Mouse (Mus musculus) gastrocnemius, adult 8-10 months (tissue): Measurements from ENCODE around the gene Cd247. TPM values are rescaled to one million over a fixed set of nuclear protein-coding genes. Genes with fewer than 3 reads are reported as not detected.

Experiments used
- DNase-seq, 2 experiments: peaks; one replicate each; pipeline ENCODE4 v3.0.0; 2022; ENCODE audit warnings: low spot score in 2 of 2
- total RNA-seq, 4 experiments: library from RNA; stranded (reverse); gene quantifications; 2 replicates each; pipeline ENCODE4 v1.2.4; 2022

The Cd247 gene
- total RNA-seq, 4 experiments from 2014 or later: 0.24 to 1.0 (median 0.68) TPM

DNA sequence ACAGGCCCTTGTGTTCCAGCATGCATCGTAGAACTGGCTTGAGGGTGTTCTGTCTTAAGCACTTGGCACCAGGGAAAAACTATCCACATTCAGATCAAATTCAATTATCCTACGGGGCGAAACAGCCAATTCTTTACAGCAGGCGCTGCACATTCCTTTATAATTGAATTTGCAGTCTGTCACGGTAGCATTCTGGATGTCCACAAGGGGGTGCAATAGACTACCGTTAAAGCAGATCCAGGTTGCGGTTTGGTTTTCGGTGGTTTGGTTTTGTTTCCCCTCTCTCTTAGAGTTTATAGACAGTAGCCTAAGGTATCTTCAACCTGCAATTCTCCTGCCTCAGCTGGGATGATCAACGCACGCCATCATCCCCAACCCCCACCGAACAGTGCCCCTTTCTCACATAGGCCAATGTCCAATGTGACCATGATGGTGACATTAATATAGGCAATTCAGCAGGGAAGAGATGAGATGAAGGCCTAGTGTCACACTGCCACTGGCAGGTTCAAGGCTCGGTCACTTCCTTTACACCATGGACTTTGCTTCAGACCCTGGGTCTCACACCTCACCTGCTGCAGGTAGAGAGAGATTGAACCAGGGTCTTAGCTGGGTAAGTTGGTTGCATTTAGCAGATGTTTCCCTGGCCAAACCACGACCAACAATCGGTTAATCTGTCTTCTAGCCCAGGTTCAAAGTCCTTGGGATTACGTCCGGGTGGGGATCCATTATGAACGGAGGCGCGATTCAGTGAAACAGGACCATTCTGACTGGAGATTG is 12.8 kb upstream of the Cd247 start:
- no peak for DNase-seq

DNA sequence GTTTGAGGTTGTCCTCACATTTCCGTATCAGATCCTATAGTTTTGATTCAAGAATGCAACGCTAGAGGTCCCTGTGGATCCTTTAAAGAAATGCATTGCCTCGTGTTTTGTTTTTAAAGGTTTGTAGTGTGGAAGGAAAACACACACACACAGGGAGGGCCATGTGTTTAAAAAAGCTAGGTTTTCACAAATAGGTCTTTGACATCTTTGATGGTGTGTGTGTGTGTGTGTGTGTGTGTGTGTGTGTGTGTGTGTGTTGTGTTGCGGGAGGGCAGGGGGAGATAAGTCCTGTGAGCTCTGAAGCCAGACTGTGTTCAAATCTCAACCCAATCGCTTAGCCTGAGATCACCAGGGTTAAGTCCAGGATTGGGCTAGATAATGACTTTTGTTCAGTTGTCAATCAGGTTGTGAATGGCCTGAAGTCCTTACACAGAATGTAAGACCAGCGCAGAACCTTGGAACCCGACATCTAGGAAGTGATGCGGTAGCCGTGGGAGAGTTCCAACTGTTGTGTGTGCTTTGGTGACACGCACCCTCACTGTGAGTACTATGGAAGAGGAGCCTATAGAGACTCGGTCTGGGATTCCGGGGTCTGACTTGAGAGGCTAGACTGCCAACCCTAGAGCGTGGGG is 8.4 kb upstream of the Cd247 start:
- DNase-seq: no peak

DNA sequence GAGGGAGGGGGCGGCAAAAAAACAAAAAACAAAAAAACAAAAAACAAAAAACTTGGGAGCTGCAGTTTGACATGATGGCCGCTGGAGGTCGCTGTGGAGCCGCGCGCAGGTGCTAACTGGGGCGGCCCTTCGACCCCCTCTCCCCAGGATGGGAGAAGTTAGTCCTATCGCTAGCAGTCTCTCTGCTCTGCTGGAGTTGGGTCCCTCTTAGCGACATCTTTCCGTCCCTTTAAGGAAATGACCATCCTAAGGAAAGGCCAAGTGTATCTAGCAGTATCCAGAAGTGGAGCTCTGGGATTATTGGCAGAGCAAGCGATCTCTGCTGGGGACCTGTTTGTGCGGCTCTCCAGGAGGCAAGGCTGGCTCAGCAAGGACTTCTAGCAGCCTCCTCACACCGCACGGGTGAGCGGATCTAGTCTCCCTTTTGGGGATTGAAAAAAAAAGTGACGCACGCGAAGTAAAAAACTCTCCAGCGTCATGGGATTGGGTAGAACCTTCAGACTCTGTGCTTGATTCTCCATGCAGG is 7.8 kb upstream of the Cd247 start:
- no peak for DNase-seq

DNA sequence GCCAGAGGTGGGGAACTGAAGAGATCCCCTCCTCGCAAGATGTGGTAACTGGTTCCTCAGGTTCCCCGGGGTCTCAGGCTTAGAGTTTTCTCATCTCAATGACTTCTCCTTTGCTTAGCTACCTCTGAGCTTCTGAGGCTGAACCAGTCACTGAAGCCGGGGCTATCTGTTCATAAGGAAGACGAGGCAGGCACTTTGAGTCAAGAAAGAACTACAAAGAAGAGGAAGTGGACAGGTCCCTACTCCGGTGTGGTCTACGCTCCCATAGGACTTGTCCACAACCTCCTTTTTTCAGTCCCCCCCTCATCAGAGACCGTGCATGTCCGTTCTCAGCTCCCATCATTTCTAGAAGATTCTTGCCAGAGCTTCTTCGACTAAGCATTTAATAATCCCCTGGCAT is 7.1 kb upstream of the Cd247 start:
- no peak for DNase-seq

DNA sequence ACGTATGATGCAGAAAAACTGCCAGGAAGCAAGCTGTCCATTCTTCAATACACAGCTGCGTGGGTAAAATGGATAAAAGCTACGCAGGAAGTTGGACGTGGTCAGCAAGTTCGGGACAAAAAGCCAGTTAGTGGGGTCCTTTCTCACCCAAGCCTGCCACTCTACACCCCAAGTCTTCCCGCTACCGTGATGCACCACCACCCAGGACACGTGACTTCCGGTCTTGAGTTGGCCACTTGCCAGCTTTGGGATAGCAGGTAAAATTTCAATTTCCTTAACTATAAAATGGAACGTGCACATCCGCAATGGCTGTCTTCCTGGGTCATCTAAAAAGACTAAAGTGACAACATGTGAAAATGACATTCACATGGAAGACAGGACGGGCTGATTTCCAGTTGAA is 6.6 kb upstream of the Cd247 start:
- DNase-seq: no peak

DNA sequence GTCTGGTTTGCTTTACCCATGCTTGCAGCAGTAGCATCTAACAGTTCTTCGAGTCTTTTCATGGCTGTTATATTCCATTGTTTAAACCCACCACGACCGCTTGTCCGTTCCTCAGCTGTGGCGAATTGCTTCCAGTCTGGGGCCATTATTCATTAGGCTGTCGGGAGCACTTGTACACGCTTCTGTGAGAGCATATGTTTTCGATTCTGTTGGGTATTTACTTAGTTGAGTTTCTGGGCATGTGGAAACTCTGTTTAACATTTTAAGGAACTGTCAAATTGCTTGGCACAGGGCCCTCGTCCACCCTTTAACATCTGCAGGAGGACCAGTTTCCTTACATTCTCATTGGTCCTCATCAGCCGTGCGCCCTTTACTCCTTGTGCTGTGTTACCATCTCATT is 2.2 kb upstream of the Cd247 start:
- no peak for DNase-seq

DNA sequence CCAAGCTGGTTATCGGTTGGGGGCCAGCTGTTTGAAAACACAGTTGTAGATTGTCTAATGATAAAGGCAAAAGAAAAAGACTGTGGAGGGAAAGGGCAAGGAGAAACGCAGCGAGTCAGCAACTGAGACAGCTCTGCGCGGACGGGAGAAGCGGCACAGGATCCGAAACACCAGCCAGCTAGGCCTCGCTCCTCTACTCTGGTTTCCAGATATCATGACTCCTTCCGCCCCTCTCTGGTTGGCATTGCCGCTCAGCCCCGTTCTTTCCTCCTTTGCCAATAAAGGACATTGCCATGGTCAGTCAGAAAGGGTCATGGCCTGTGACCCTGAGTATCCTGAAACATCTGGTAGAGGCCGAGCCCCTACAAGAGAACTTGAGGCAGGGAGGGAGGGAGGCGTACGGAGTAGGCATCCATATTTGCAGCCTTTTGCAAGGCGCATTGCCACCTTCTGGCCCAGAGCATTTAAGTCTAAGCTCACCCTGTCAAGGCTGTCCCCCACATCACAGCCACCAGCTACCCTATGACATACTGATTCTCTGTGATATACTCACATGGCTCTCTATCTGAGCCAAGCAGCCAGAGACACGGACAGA is 682 bp downstream of the Cd247 start:
- no peak for DNase-seq

DNA sequence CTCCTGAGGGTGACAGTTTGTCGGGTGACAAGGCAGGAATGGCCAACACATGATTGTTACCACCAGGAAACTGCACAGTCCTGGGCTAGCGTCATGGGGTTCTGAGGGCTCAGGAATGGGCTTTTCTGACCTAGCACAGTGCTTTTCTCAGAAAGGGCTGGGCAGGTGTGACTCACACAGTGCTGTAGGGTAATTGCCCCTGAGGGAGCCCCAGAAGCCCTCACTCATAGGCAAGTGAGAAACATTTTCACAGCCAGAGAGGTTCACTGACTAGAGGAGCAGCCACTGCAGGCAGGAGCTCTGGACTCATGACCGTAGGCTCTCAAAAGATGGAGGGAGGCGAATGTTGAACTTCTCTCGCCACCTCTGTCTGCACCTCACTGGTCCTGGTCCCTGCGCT is 1.5 kb downstream of the Cd247 start:
- no peak for DNase-seq

DNA sequence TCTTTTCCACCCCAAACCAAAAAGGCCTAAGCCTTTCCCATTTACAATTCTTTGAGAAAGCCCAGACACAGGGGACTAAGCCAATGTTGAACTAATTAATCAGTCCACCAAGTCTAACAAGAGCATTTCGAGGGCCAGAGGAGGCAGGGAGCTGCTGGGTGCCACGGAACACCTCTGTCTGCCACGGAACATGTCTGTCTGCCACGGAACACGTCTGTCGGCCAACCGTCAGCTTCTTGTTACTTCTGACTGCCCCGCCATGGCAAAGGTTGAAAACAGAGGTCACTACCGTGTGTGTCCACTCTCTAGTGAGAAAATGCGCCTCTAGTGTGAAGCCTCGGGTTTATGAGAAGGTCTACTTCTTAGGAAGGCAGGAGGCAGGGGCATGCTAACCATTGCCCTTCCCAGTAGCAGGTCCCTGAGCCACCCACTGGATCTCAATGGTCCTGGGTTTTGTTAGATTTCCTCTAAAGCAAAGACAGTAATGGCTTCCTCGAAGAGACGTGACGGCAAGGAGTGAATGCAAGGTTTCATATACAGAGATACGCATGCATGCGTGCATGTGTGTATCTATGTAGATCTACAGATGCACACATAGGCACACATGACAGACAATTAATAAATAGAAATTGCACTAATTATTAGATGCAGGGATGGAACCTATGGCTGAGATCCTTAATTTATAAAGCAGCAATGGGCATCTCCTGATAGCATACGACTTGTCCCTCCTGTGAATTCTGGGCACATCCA is 2.2 kb downstream of the Cd247 start:
- no peak for DNase-seq

DNA sequence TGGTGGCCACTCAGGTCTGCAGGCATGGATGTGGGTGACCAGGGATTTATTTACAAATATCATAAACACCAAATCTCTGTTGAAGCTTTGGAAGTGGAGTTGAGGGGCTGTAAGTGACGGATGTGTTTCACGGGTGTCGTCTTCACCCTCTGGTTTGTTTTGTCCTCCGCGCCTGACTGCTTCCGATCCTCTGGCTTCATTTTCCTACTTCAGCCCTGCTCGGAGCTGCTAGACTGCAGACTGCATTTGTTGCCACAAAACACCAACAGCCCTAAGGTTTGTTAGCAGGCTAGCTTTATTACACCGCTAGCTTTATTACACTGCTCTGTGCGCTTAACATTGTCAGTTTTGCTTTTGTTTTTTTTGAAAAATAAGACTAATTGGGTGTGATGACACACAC is 2.9 kb downstream of the Cd247 start:
- no peak for DNase-seq

DNA sequence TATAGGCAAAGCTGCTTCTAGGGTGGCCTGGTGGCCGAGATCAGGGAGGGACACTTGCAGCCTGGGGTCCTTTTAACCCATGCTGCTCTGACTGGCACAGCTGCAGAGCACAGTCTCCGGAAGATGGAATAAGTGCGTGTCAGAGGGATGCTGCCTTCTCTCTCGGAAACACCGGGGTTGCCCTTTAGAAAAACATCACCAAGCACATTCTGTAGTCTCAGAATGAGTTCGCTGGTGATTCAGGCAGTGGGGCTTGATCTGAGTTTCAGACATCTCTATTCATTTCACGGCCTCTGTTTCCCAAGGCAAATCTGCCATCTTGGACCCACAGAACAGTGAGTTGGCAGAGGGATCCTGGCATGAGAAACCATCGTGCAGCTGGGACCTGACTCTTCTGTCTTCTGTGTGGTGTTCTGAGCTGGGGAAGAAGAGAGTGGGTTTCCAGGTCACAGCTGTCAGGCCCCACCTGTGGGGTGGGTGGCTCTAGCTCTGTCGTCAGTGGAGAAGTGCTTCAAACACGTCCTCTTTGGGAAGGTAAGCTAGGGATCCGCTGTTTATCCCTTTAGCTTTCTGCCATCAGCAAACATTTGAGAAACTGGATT is 13.3 kb downstream of the Cd247 start:
- no peak for DNase-seq

DNA sequence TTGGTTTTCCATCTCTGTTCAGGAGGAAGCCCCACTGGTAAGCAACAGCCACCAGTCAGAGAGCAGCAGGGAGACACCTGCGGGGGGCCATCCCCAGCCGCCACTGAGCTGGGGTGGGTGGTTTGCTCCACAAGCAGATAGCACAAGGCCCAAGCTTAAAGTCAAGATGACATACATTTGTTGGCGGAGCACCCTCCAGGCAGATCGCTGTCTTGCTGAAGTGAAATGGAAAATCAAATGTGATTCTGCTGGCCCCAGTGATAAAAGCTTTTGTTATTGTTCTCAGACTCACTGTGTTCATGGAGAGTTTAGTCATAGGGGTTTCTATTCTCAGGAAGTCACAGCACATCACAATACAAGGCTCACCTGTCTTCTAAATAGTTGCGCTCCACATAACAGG is 14.6 kb downstream of the Cd247 start:
- DNase-seq: no peak

DNA sequence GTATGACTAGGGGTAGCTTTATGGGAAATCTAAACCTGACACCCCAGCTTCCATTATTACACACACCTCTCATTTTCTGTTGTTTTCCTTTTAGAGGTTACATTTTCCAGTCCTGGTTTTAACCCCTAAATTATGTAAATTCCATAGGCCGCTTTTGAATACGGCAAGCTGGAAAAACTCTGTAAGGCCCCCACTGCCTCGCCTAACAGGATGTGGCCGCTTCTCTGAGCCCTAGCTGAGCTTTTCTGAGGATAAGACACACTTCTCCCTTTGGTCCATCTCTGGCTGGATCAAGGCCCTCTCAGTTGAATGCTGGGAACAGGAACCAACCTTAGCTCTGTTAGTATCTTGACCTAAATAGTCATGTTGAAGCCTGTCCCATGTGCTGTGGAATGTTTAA is 15.7 kb downstream of the Cd247 start:
- DNase-seq: no peak

DNA sequence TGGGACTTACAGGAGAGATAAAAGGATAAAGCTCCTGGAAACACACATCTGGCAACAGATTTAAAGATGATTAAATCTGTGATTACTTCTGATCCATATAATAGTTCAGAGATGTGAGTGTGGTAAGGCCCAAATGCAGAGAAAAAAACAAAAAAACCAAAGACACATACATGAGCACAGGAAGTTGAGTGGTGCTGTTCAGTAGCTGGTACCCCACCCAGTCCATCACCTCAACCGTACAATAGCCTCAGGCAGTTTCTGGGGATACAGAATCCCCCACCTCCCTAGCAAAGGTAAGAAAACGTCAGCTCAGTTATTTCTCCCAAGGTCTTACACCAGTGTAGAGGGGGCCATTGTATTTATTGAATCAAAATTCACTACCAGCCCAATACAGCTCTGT is 22.2 kb downstream of the Cd247 start:
- DNase-seq: no peak

DNA sequence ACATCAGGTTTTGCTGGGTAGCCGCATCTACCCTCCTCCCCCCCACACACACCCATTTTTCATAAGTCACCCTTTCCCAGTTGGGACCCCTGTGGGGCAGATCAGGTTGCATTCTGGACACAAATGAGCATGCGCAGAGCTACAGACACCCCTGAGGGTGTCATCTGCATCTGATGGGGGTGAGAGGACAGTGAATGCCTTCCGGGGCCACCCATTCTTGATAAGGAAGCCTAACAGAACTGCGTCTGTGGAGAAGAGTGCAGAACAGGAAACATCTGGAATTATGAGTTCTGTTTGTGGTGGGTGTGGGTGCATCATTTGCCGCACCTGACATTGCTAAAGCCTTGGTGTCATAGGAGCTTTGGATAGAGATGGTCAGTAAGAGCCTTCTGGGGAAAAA is 22.7 kb downstream of the Cd247 start:
- no peak for DNase-seq

DNA sequence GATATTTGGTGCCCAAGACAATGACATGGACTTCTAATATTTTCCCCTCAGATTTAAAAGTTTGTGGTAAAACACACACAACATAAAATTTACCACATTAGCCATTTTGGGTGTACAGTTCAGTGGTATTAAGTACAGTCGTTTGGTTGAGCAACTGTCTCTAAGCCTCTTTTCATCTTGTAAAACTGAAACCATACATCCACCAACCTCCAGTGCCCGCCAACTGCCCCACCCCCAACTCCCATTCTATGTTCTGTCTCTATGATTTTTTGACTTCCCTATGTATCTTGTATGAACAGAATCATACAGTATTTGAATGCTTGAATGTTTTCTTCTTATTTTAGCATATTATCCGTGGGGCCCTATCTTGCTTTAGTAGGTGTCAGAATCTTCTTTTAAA is 24.3 kb downstream of the Cd247 start:
- no peak for DNase-seq

DNA sequence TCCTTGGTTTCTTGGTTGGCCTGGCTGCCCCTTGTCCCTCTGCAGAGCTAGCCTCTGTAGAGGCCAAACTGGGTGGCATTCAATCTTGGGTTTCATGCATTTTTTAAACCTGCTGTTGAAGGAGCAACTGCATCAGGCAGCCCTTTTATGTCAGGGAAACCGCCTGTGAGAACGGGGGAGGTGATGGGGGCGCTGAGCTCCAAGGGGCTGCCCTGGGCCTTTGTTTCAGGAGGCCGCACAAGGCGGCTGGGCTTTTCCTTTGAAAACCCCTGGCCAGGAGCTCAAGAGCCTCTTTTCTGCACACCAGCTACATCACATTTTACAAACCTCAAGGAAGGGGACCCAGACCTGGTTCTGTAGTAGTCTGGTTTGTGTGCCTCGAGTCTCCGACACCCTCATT is 25.6 kb downstream of the Cd247 start:
- no peak for DNase-seq

DNA sequence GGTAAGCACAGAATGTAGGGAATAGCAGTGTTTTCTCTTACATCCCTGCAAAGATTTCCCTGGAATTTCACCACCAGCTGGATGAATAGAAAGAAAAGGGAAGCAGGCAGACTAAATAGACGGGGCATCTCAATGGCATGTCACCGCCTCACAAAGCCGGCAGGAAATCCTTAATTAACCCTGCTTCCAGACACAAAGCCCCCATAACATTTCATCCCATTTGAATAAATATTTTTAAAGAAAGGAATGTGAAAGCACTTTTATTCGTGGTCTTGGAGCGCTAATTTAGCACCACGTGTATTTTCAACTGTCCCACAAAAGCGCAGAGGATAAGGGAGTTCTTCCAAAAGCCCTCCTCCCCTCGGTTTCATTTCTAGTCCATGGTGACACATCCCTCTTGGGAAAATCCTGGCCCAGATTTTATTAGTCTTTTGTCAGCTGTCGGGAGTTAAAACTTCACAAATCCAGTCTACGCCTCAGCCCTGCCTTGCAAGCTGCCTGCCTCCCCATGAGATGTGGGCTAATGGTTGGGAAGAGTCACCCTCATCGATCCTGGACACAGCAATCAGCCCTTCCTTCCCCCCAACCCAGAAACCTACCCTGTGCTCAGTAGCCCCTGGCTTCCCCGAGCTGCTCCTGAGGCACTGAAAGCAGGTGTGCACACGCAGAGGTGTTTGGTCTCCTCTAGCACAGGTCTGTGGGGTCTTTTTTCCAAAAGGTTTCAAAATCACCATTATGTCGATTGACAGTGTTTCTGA is 26.2 kb downstream of the Cd247 start:
- DNase-seq: no peak

DNA sequence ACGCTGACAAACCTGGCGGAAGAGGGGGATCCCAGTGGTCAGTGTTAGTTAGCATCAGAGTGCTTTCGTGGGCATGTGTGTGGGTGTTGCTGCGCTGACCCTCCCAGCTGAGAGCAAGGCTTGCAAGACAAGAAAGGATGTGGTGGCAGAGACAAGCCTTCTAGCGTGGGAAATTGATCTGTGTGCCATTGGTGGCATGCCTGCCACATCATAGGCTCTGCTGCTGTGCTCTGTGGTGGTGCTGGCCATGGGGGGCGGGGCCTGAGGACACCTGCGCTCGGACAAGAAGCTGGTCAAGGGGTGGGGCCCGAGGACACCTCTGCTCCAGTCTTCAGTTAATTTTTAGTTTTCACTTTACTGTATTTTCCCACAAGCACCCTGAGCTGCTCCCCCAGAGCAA is 27.9 kb downstream of the Cd247 start:
- no peak for DNase-seq

DNA sequence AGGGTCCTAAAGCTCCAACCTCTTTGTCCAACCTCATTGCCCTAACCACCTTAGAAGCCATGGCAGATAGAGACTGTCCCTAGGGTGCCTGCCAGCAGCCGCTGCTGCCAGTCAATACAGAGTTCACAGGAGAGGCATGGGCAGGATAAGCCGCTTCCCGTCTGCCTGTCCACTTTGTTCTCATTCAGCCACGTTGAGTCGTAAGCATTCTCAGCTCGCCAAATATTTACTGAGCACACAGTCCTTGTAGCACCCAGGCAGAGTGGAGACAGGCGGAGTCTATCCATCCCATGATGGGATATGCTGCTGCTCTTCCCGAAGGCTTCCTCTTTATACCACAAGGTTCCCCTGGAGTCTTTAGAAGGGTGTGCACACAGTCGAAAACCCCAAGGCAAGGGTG is 28.8 kb downstream of the Cd247 start:
- DNase-seq: no peak
